Mouse (Mus musculus): ENCODE measurements around the gene Ccdc191. TPM values are rescaled to one million over a fixed set of nuclear protein-coding genes. Genes with fewer than 3 reads are reported as not detected.

Ccdc191 gene
- polyA plus RNA-seq (2012; rRNA removed) = 9.7 and 36.6 TPM in 2 replicates

DNA sequence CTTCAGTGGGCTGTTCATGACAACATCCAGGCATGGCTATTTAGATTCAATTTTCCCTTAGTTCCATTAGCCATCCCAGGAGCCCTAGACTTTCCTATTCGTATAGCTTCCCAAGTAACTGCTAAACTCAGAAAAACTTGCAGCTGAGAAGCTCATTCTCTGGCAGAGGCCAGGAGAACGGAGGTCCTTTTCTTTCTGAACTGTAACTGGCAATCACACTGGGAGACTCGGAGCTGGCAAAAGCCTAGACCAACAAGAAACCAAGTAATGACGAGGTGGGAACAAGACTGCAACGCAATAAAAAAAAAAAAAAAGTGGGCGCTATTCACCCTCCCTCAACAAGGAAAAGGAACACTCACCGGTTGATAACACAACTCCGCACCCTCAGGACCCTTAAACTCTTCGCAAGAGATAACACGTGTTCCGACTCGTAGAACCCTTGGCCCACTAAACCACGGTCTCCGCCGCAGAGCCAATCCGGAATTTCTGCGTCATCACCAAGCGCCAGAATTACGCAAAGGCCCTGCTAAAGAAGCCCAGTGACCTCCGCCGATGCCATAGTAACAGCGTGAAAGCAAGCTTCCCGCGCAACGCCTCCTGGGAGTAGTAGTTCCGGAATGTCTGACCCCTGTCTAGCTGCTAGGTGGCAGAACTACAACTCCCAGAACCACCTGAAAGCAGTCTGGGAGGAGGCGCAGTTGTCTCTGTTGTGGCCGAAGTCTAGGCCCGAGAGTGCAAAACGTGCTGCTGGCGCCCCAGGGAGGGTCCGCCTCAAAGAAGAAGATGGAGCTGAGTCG is at the start of gene Ccdc191:
Gene Ccdc191, plus strand, starts transcription at position 593 of the 797 bp plus-strand sequence.
- Histone ChIP-seq H3K27ac (ENCODE audit: control insufficient read depth, insufficient read depth, low read depth, low read length) (peak within 1 kb of the TSS; percentile 83), H3K27me3 (ENCODE audit: control insufficient read depth, insufficient read depth, low read length) (no peaks in the 10 kb centered on the region), H3K4me3 (ENCODE audit: control insufficient read depth, low read depth, low read length) (peak within 1 kb of the TSS; percentile 98), H3K36me3 (ENCODE audit: control insufficient read depth, insufficient read depth, low read length) (no peaks in the 10 kb centered on the region; the same call in 1 of the 2 replicates), H3K4me1 (ENCODE audit: control insufficient read depth, insufficient read depth, low read length) (no peaks in the 10 kb centered on the region; the same call in 1 of the 2 replicates)
- TF ChIP-seq POLR2A (IDR thresholded peaks at IDR 0.05; ENCODE audit: control insufficient read depth, low read depth, low read length) (peak; percentile 80), CTCF (IDR thresholded peaks at IDR 0.05; ENCODE audit: control insufficient read depth, insufficient read depth, insufficient replicate concordance, low read depth, low read length) (no peak)

DNA sequence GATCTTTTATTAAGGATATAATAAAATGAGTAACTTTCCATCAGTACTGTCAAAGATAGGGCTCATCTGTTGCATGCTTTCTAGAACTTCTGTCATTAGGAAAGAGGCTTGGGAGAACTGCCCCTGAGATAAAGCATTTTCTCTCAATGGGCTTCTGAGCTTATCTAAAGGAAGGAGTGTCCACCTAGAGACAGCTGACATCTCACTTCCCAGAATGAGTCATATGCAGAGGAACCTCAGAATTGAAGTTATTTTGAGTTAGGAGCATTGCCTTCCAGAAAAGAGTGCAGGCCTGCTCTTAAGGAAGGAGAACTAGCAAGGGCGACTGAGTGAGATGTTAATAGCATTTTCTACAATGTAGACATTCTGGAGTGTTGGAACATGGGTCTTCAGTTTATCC is 48.4 kb upstream of the Ccdc191 start:
- H3K27me3 ChIP-seq (ENCODE audit: control insufficient read depth, insufficient read depth, low read length) = no peaks in the 10 kb centered on the region
- TF ChIP-seq CTCF (IDR thresholded peaks at IDR 0.05; ENCODE audit: control insufficient read depth, insufficient read depth, insufficient replicate concordance, low read depth, low read length) (no peak), POLR2A (IDR thresholded peaks at IDR 0.05; ENCODE audit: control insufficient read depth, low read depth, low read length) (no peak)
- no peak overlapping the region for H3K4me3 ChIP-seq (ENCODE audit: control insufficient read depth, low read depth, low read length)
- no peak overlapping the region for H3K27ac ChIP-seq (ENCODE audit: control insufficient read depth, insufficient read depth, low read depth, low read length)
- H3K36me3 ChIP-seq (ENCODE audit: control insufficient read depth, insufficient read depth, low read length) = no peaks in the 10 kb centered on the region
- no peaks in the 10 kb centered on the region for H3K4me1 ChIP-seq (ENCODE audit: control insufficient read depth, insufficient read depth, low read length)

DNA sequence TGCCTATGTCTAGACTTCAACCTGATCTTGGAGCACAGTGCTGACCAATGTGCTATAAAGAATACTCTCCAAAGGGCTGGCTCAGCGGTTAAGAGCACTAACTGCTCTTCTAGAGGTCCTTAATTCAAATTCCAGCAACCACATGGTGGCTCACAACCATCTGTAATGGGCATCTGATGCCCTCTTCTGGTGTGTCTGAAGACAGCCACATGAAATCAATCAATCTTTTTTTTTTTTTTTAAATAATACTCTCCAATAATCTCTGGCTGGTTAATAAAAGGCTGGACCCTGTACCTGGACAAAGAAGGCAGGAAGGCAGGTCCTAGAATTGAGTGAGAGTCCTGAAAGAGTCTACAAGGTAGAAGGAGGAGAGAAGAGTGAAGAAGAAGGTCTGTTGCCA is 39.8 kb upstream of the Ccdc191 start:
- no peak overlapping the region for H3K4me3 ChIP-seq (ENCODE audit: control insufficient read depth, low read depth, low read length)
- no peak for TF ChIP-seq POLR2A (IDR thresholded peaks at IDR 0.05; ENCODE audit: control insufficient read depth, low read depth, low read length)
- TF ChIP-seq CTCF (IDR thresholded peaks at IDR 0.05; ENCODE audit: control insufficient read depth, insufficient read depth, insufficient replicate concordance, low read depth, low read length) = no peak
- H3K27me3 ChIP-seq (ENCODE audit: control insufficient read depth, insufficient read depth, low read length) = no peaks in the 10 kb centered on the region
- no peaks in the 10 kb centered on the region for H3K36me3 ChIP-seq (ENCODE audit: control insufficient read depth, insufficient read depth, low read length)
- H3K27ac ChIP-seq (ENCODE audit: control insufficient read depth, insufficient read depth, low read depth, low read length) = no peak overlapping the region
- H3K4me1 ChIP-seq (ENCODE audit: control insufficient read depth, insufficient read depth, low read length) = no peaks in the 10 kb centered on the region

DNA sequence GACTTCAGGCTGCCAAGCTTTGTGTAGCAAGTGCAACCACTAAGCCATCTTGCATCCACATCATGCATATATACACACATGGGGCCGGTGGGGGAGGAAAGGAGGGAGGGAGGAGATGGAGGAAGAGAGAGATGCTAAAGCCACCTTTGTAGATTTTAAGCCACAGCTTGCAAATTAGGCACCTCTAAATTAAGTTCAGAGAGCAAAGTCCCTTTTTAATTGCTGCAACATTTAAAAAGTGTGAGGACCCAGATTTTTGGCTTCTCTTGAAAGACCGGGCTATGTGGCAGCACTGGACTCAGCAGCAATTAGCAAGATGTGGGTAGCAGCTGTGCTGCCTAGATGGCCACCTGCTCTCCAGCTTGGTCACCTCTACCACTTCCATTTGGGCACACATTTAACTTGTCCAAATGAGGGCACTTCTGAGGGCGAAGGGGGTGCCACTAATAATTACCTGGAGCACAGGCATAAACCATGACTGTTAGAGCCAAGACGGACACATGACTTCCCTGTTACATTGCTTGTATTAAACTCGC is 30.6 kb upstream of the Ccdc191 start:
- Histone ChIP-seq H3K36me3 (ENCODE audit: control insufficient read depth, insufficient read depth, low read length) (no peaks in the 10 kb centered on the region), H3K27me3 (ENCODE audit: control insufficient read depth, insufficient read depth, low read length) (no peaks in the 10 kb centered on the region), H3K27ac (ENCODE audit: control insufficient read depth, insufficient read depth, low read depth, low read length) (no peak overlapping the region), H3K4me1 (ENCODE audit: control insufficient read depth, insufficient read depth, low read length) (peaks cover 3% of the 10 kb centered on the region; the same call in 1 of the 2 replicates), H3K4me3 (ENCODE audit: control insufficient read depth, low read depth, low read length) (no peak overlapping the region)
- TF ChIP-seq CTCF (IDR thresholded peaks at IDR 0.05; ENCODE audit: control insufficient read depth, insufficient read depth, insufficient replicate concordance, low read depth, low read length) (no peak), POLR2A (IDR thresholded peaks at IDR 0.05; ENCODE audit: control insufficient read depth, low read depth, low read length) (no peak)

DNA sequence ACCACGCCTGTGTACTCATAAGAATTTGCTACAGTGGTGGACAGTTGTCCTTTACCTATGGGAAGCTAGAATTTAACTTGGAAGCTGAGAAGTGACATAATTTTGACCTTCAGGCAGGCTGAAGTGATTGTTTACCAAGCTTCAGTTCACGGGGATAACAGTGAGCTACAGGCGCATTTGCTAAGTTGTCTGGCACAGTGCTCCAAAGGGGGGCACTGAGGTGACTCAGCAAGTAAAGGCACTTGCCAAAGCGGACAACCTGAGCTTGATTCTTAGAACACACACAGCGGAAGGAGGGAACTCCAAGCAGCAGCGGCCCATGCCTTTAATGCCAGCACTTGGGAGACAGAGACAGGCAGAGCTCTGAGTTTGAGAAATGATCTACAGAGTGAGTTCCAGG is 29.0 kb upstream of the Ccdc191 start:
- no peaks in the 10 kb centered on the region for H3K36me3 ChIP-seq (ENCODE audit: control insufficient read depth, insufficient read depth, low read length)
- H3K4me3 ChIP-seq (ENCODE audit: control insufficient read depth, low read depth, low read length) = no peak overlapping the region
- no peaks in the 10 kb centered on the region for H3K27me3 ChIP-seq (ENCODE audit: control insufficient read depth, insufficient read depth, low read length)
- TF ChIP-seq CTCF (IDR thresholded peaks at IDR 0.05; ENCODE audit: control insufficient read depth, insufficient read depth, insufficient replicate concordance, low read depth, low read length) (no peak), POLR2A (IDR thresholded peaks at IDR 0.05; ENCODE audit: control insufficient read depth, low read depth, low read length) (no peak)
- H3K4me1 ChIP-seq (ENCODE audit: control insufficient read depth, insufficient read depth, low read length) = no peaks in the 10 kb centered on the region
- H3K27ac ChIP-seq (ENCODE audit: control insufficient read depth, insufficient read depth, low read depth, low read length) = no peak overlapping the region

DNA sequence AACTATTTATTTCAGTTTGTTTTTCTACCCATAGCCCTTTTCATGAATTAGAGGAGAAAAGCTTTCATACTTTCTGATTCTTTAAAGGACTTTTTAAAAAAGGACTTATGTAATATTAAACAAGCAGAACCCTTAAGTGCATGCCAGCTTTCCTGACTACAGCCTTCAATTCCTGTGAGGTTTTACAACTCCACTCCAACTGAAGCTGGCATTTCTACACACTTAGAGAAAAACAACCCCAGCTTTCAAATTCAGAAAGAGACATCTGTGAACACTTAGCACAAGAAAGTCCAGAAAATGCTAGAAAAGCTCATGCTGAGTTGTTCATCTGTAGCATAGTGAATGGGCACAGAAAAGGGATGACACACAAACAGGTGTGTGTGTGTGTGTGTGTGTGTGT is 19.8 kb upstream of the Ccdc191 start:
- TF ChIP-seq CTCF (IDR thresholded peaks at IDR 0.05; ENCODE audit: control insufficient read depth, insufficient read depth, insufficient replicate concordance, low read depth, low read length) (no peak), POLR2A (IDR thresholded peaks at IDR 0.05; ENCODE audit: control insufficient read depth, low read depth, low read length) (no peak)
- Histone ChIP-seq H3K4me3 (ENCODE audit: control insufficient read depth, low read depth, low read length) (no peak overlapping the region), H3K4me1 (ENCODE audit: control insufficient read depth, insufficient read depth, low read length) (no peaks in the 10 kb centered on the region), H3K36me3 (ENCODE audit: control insufficient read depth, insufficient read depth, low read length) (no peaks in the 10 kb centered on the region), H3K27me3 (ENCODE audit: control insufficient read depth, insufficient read depth, low read length) (no peaks in the 10 kb centered on the region), H3K27ac (ENCODE audit: control insufficient read depth, insufficient read depth, low read depth, low read length) (no peak overlapping the region)

DNA sequence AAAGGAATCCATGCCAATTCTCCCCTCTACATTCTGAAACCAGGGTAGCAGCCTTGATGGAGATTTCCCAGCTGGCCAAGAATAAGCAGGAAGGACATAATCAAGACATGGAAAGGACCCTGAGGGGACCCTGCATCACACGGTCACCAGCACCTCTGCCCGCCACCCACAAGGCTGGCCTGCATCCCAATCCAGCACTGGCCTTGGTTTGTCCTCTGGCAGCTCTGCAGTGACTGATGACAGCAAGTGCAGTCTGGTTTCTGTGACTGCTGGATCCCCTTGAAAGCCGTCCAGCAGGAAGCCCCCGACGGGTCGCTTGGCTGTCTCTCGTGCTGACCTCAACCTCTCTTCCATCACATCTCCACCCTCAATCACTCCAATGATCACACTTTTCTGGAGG is 18.2 kb upstream of the Ccdc191 start:
- no peaks in the 10 kb centered on the region for H3K36me3 ChIP-seq (ENCODE audit: control insufficient read depth, insufficient read depth, low read length)

More for the DNA sequence above, 18.2 kb upstream of the Ccdc191 start:
- H3K27me3 ChIP-seq (ENCODE audit: control insufficient read depth, insufficient read depth, low read length) = no peaks in the 10 kb centered on the region
- H3K27ac ChIP-seq (ENCODE audit: control insufficient read depth, insufficient read depth, low read depth, low read length) = no peak overlapping the region
- H3K4me3 ChIP-seq (ENCODE audit: control insufficient read depth, low read depth, low read length) = no peak overlapping the region
- H3K4me1 ChIP-seq (ENCODE audit: control insufficient read depth, insufficient read depth, low read length) = no peaks in the 10 kb centered on the region
- TF ChIP-seq POLR2A (IDR thresholded peaks at IDR 0.05; ENCODE audit: control insufficient read depth, low read depth, low read length) (no peak), CTCF (IDR thresholded peaks at IDR 0.05; ENCODE audit: control insufficient read depth, insufficient read depth, insufficient replicate concordance, low read depth, low read length) (no peak)

All from testis, adult 2 months (tissue).